Mouse (Mus musculus): ENCODE results near the gene Fxyd5. TPM values are rescaled to one million over a fixed set of nuclear protein-coding genes. Genes with fewer than 3 reads are reported as not detected.

The Fxyd5 gene
- polyA plus RNA-seq, 2 experiments, result 10.1 to 20.4 TPM

- no peak for DNase-seq (ENCODE audit: low read depth in 3 of 3, low spot score in 3 of 3)
- Histone ChIP-seq H3K4me3 (ENCODE audit: insufficient read depth in 1 of 2, low read depth in 2 of 2, low read length in 2 of 2) (no peak overlapping the region), H3K4me1 (replicated peaks; ENCODE audit: control insufficient read depth in 2 of 2, insufficient read depth in 2 of 2, low read length in 1 of 2) (no peaks in the 10 kb centered on the region), H3K9ac (replicated peaks) (no peak overlapping the region), H3K9me3 (ENCODE audit: control insufficient read depth, low read length) (no peaks in the 10 kb centered on the region), H3K27me3 (ENCODE audit: control insufficient read depth, insufficient read depth, low read length) (peaks cover 31% of the 10 kb centered on the region), H3K27ac (no peak overlapping the region), H3K36me3 (replicated peaks; ENCODE audit: control insufficient read depth, insufficient read depth, low read depth) (no peaks in the 10 kb centered on the region), H3K4me2 (ENCODE audit: low read depth) (no peak overlapping the region)
- ATAC-seq (ENCODE audit: insufficient read depth), result no peak
- TF ChIP-seq CTCF (IDR thresholded peaks at IDR 0.05; ENCODE audit: low read depth) (no peak), EP300 (IDR thresholded peaks at IDR 0.05; ENCODE audit: low read depth) (no peak)
- 7% methylated on average over 14 of the region's 15 CpGs for WGBS (ENCODE audit: insufficient replicate concordance)
Observed at GRCm38 (mm10) chr7:31049846-31050281, 7.6 kb upstream of the Fxyd5 start.

DNA sequence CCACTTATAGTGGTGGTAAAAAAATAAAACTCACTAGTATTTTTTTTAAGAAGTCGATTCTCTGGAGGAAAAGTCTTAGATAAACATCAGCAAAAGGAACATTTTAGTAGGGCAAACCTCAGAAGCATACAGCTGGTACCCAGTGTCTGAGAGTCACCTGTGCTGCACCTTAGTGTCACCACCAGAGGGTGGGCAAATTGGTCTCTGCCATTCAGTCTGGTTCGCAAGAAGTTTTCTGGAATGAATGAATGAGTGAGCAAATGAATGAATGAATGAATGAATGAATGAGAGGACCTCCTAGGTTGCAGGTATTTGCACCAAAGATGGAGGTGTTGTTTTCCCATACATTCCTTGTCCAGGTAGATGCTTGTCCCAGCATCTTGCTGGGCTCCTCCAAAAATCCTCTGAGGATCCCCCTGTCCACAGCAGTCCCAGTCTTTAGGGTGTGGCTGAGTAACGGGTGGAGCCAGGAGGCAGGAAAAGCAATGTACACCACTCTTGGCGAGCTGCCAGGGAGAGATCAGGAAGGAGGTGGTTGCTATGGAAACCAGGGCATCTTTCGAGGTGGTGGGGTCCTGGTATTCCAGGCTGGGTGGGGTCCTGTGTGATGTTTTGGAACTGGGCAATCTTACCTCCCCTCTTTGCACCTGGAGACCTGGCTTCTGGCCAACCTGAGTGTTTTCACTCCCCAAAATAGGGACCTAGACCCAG lies 7.0 kb upstream of the Fxyd5 start:
- no peak overlapping the region for H3K27ac ChIP-seq
- peaks cover 31% of the 10 kb centered on the region for H3K27me3 ChIP-seq (ENCODE audit: control insufficient read depth, insufficient read depth, low read length)
- ATAC-seq (ENCODE audit: insufficient read depth), result no peak
- no peak overlapping the region for H3K4me3 ChIP-seq (ENCODE audit: insufficient read depth in 1 of 2, low read depth in 2 of 2, low read length in 2 of 2)
- no peaks in the 10 kb centered on the region for H3K9me3 ChIP-seq (ENCODE audit: control insufficient read depth, low read length)
- no peak for DNase-seq (ENCODE audit: low read depth in 3 of 3, low spot score in 3 of 3)
- no peak overlapping the region for H3K9ac ChIP-seq (replicated peaks)
- TF ChIP-seq EP300 (IDR thresholded peaks at IDR 0.05; ENCODE audit: low read depth) (no peak), CTCF (IDR thresholded peaks at IDR 0.05; ENCODE audit: low read depth) (no peak)
- 15% methylated on average over 5 of the region's 5 CpGs for WGBS (ENCODE audit: insufficient replicate concordance)
- no peak overlapping the region for H3K4me2 ChIP-seq (ENCODE audit: low read depth)
- no peaks in the 10 kb centered on the region for H3K36me3 ChIP-seq (replicated peaks; ENCODE audit: control insufficient read depth, insufficient read depth, low read depth)
- no peaks in the 10 kb centered on the region for H3K4me1 ChIP-seq (replicated peaks; ENCODE audit: control insufficient read depth in 2 of 2, insufficient read depth in 2 of 2, low read length in 1 of 2)

- Histone ChIP-seq H3K4me2 (ENCODE audit: low read depth) (peak overlapping the region; percentile 43), H3K4me3 (ENCODE audit: insufficient read depth in 1 of 2, low read depth in 2 of 2, low read length in 2 of 2) (peak overlapping the region; percentile 34 to 41), H3K36me3 (replicated peaks; ENCODE audit: control insufficient read depth, insufficient read depth, low read depth) (no peaks in the 10 kb centered on the region), H3K9ac (replicated peaks) (no peak overlapping the region), H3K27me3 (ENCODE audit: control insufficient read depth, insufficient read depth, low read length) (no peaks in the 10 kb centered on the region; the same call in 1 of the 2 replicates), H3K9me3 (ENCODE audit: control insufficient read depth, low read length) (no peaks in the 10 kb centered on the region), H3K4me1 (replicated peaks; ENCODE audit: control insufficient read depth in 2 of 2, insufficient read depth in 2 of 2, low read length in 1 of 2) (no peaks in the 10 kb centered on the region), H3K27ac (no peak overlapping the region)
- DNase-seq (ENCODE audit: low read depth in 3 of 3, low spot score in 3 of 3) (no peak), ATAC-seq (ENCODE audit: insufficient read depth) (no peak)
- WGBS (ENCODE audit: insufficient replicate concordance), result under 1% methylated on average over 28 of the region's 28 CpGs
- no peak for TF ChIP-seq EP300 (IDR thresholded peaks at IDR 0.05; ENCODE audit: low read depth)
- no peak for TF ChIP-seq CTCF (IDR thresholded peaks at IDR 0.05; ENCODE audit: low read depth)
Observed at GRCm38 (mm10) chr7:31041662-31042315, 492 bp downstream of the Fxyd5 start.

GRCm38 (mm10) chr7:31041023-31041407 lies 1.3 kb downstream of the Fxyd5 start:
- no peak for DNase-seq (ENCODE audit: low read depth in 3 of 3, low spot score in 3 of 3)
- Histone ChIP-seq H3K4me2 (ENCODE audit: low read depth) (peak overlapping the region; percentile 43), H3K4me1 (replicated peaks; ENCODE audit: control insufficient read depth in 2 of 2, insufficient read depth in 2 of 2, low read length in 1 of 2) (no peaks in the 10 kb centered on the region), H3K36me3 (replicated peaks; ENCODE audit: control insufficient read depth, insufficient read depth, low read depth) (no peaks in the 10 kb centered on the region), H3K27ac (no peak overlapping the region), H3K9ac (replicated peaks) (no peak overlapping the region), H3K9me3 (ENCODE audit: control insufficient read depth, low read length) (no peaks in the 10 kb centered on the region), H3K4me3 (ENCODE audit: insufficient read depth in 1 of 2, low read depth in 2 of 2, low read length in 2 of 2) (no peak overlapping the region), H3K27me3 (ENCODE audit: control insufficient read depth, insufficient read depth, low read length) (no peaks in the 10 kb centered on the region; the same call in 1 of the 2 replicates)
- 16% methylated on average over 8 of the region's 8 CpGs for WGBS (ENCODE audit: insufficient replicate concordance)
- TF ChIP-seq EP300 (IDR thresholded peaks at IDR 0.05; ENCODE audit: low read depth) (no peak), CTCF (IDR thresholded peaks at IDR 0.05; ENCODE audit: low read depth) (no peak)
- no peak for ATAC-seq (ENCODE audit: insufficient read depth)

DNA sequence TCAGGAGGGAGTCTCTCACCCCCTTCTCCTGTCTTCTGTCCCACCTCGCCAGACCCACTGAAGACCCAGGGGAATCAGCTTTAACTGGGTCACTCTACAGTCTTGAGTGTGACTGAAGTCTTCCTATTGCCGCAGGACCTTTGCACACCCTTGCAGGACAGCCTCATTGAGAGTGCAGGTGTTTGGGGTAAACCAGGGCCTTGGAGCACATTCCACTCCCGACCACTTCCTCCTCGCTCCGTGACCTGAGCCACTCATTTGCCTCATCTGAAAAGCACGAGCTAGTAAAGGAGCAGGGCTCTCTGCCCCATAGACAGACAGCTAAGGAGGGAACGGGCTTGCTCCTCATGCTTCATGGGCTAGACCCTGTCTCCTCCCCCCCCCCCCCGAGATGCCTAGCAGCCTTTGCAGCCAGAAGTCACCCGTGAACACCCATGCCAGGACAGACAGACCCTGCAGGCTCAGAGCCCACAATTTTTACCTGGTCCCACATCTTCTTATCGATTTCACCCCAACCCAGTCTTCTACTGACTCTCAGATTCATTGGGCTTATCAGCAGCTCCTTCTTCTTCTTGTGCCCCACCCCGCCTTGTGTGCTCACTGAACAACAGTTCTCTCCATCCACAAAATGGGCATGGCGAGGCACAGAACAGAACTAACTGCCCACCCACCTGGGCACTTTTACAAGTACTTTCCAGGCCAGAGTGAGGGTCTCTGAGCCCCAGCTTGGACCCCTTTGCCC lies 1.8 kb downstream of the Fxyd5 start:
- TF ChIP-seq EP300 (IDR thresholded peaks at IDR 0.05; ENCODE audit: low read depth), result no peak
- TF ChIP-seq CTCF (IDR thresholded peaks at IDR 0.05; ENCODE audit: low read depth), result no peak
- Histone ChIP-seq H3K9me3 (ENCODE audit: control insufficient read depth, low read length) (no peaks in the 10 kb centered on the region), H3K4me1 (replicated peaks; ENCODE audit: control insufficient read depth in 2 of 2, insufficient read depth in 2 of 2, low read length in 1 of 2) (no peaks in the 10 kb centered on the region), H3K4me3 (ENCODE audit: insufficient read depth in 1 of 2, low read depth in 2 of 2, low read length in 2 of 2) (no peak overlapping the region), H3K27me3 (ENCODE audit: control insufficient read depth, insufficient read depth, low read length) (no peaks in the 10 kb centered on the region; the same call in 1 of the 2 replicates), H3K36me3 (replicated peaks; ENCODE audit: control insufficient read depth, insufficient read depth, low read depth) (no peaks in the 10 kb centered on the region), H3K4me2 (ENCODE audit: low read depth) (no peak overlapping the region), H3K27ac (no peak overlapping the region), H3K9ac (replicated peaks) (no peak overlapping the region)
- 43% methylated on average over 12 of the region's 12 CpGs for WGBS (ENCODE audit: insufficient replicate concordance)
- no peak for DNase-seq (ENCODE audit: low read depth in 3 of 3, low spot score in 3 of 3)
- no peak for ATAC-seq (ENCODE audit: insufficient read depth)
